Mouse (Mus musculus): Measurements from ENCODE around the gene Vhl. TPM values are rescaled to one million over a fixed set of nuclear protein-coding genes. Genes with fewer than 3 reads are reported as not detected.
"Not testable (repeated sequence)": the region's sequence is repeated elsewhere in the genome, so short reads cannot be mapped to it uniquely, and the experiment has no call there.

The Vhl gene
- polyA plus RNA-seq, 1 experiment from 2014 or later, result 23.4 TPM

- no peaks in the 10 kb centered on the region for H3K27me3 ChIP-seq (ENCODE audit: control insufficient read depth, insufficient read depth, low read length)
- H3K9me3 ChIP-seq (ENCODE audit: control insufficient read depth, low read length), result no peaks in the 10 kb centered on the region
- no peak for DNase-seq (ENCODE audit: low spot score)
- no peak overlapping the region for H3K27ac ChIP-seq (replicated peaks)
- TF ChIP-seq CTCF (IDR thresholded peaks at IDR 0.05; ENCODE audit: low read depth) (no peak), EP300 (optimal IDR thresholded peaks at IDR 0.05) (no peak)
- ATAC-seq (ENCODE audit: low FRiP score, low TSS enrichment), result no peak
- no peak overlapping the region for H3K4me2 ChIP-seq (replicated peaks; ENCODE audit: low read depth)
- 83% methylated on average over 7 of the region's 7 CpGs for WGBS
- H3K9ac ChIP-seq (ENCODE audit: low read length), result no peak overlapping the region
- no peaks in the 10 kb centered on the region for H3K36me3 ChIP-seq (ENCODE audit: control insufficient read depth, insufficient read depth, low read length)
- no peak overlapping the region for H3K4me3 ChIP-seq (ENCODE audit: low read depth, low read length)
- H3K4me1 ChIP-seq (replicated peaks; ENCODE audit: control insufficient read depth, insufficient read depth), result no peaks in the 10 kb centered on the region
Observed at GRCm38 (mm10) chr6:113664305-113664704, 40.5 kb downstream of the Vhl start.

GRCm38 (mm10) chr6:113667611-113668122 lies 43.9 kb downstream of the Vhl start:
- Histone ChIP-seq H3K36me3 (ENCODE audit: control insufficient read depth, insufficient read depth, low read length) (no peaks in the 10 kb centered on the region), H3K27ac (replicated peaks) (0 out of 2 replicates have a peak overlapping the region, but pooled peaks have one; percentile 30), H3K4me3 (ENCODE audit: low read depth, low read length) (no peak overlapping the region), H3K4me1 (replicated peaks; ENCODE audit: control insufficient read depth, insufficient read depth) (no peaks in the 10 kb centered on the region), H3K4me2 (replicated peaks; ENCODE audit: low read depth) (no peak overlapping the region), H3K9me3 (ENCODE audit: control insufficient read depth, low read length) (no peaks in the 10 kb centered on the region), H3K27me3 (ENCODE audit: control insufficient read depth, insufficient read depth, low read length) (no peaks in the 10 kb centered on the region), H3K9ac (ENCODE audit: low read length) (no peak overlapping the region)
- DNase-seq (ENCODE audit: low spot score) (no peak), ATAC-seq (ENCODE audit: low FRiP score, low TSS enrichment) (no peak)
- no peak for TF ChIP-seq EP300 (optimal IDR thresholded peaks at IDR 0.05)
- TF ChIP-seq CTCF (IDR thresholded peaks at IDR 0.05; ENCODE audit: low read depth), result no peak
- WGBS, result 63% methylated on average over 8 of the region's 8 CpGs

- H3K4me2 ChIP-seq (replicated peaks; ENCODE audit: low read depth), result no peak overlapping the region
- TF ChIP-seq CTCF (IDR thresholded peaks at IDR 0.05; ENCODE audit: low read depth), result no peak
- no peak for TF ChIP-seq EP300 (optimal IDR thresholded peaks at IDR 0.05)
- DNase-seq (ENCODE audit: low spot score), result peak; percentile 87
- no peak overlapping the region for H3K9ac ChIP-seq (ENCODE audit: low read length)
- H3K27ac ChIP-seq (replicated peaks), result peak overlapping the region; percentile 77
- WGBS, result 25% methylated on average over 15 of the region's 15 CpGs
- ATAC-seq (ENCODE audit: low FRiP score, low TSS enrichment), result peak; percentile 96
- H3K4me1 ChIP-seq (replicated peaks; ENCODE audit: control insufficient read depth, insufficient read depth), result no peaks in the 10 kb centered on the region
- no peak overlapping the region for H3K4me3 ChIP-seq (ENCODE audit: low read depth, low read length)
- no peaks in the 10 kb centered on the region for H3K36me3 ChIP-seq (ENCODE audit: control insufficient read depth, insufficient read depth, low read length)
- H3K27me3 ChIP-seq (ENCODE audit: control insufficient read depth, insufficient read depth, low read length), result no peaks in the 10 kb centered on the region
- H3K9me3 ChIP-seq (ENCODE audit: control insufficient read depth, low read length), result no peaks in the 10 kb centered on the region
Observed at GRCm38 (mm10) chr6:113668287-113669154, 44.8 kb downstream of the Vhl start.

- Histone ChIP-seq H3K9ac (ENCODE audit: low read length) (no peak overlapping the region), H3K36me3 (ENCODE audit: control insufficient read depth, insufficient read depth, low read length) (no peaks in the 10 kb centered on the region), H3K4me1 (replicated peaks; ENCODE audit: control insufficient read depth, insufficient read depth) (no peaks in the 10 kb centered on the region), H3K4me2 (replicated peaks; ENCODE audit: low read depth) (no peak overlapping the region), H3K27ac (replicated peaks) (no peak overlapping the region; the same call in 1 of the 2 replicates), H3K9me3 (ENCODE audit: control insufficient read depth, low read length) (no peaks in the 10 kb centered on the region), H3K27me3 (ENCODE audit: control insufficient read depth, insufficient read depth, low read length) (no peaks in the 10 kb centered on the region), H3K4me3 (ENCODE audit: low read depth, low read length) (no peak overlapping the region)
- no peak for DNase-seq (ENCODE audit: low spot score)
- no peak for ATAC-seq (ENCODE audit: low FRiP score, low TSS enrichment)
- WGBS, result 54% methylated on average over 7 of the region's 7 CpGs
- no peak for TF ChIP-seq CTCF (IDR thresholded peaks at IDR 0.05; ENCODE audit: low read depth)
- no peak for TF ChIP-seq EP300 (optimal IDR thresholded peaks at IDR 0.05)
Observed at GRCm38 (mm10) chr6:113669821-113670220, 46.1 kb downstream of the Vhl start.

- TF ChIP-seq CTCF (IDR thresholded peaks at IDR 0.05; ENCODE audit: low read depth), result peak; percentile 35
- H3K4me3 ChIP-seq (ENCODE audit: low read depth, low read length); H3K27me3 ChIP-seq (ENCODE audit: control insufficient read depth, insufficient read depth, low read length); H3K4me2 ChIP-seq (replicated peaks; ENCODE audit: low read depth); H3K36me3 ChIP-seq (ENCODE audit: control insufficient read depth, insufficient read depth, low read length); DNase-seq (ENCODE audit: low spot score); H3K9me3 ChIP-seq (ENCODE audit: control insufficient read depth, low read length); H3K4me1 ChIP-seq (replicated peaks; ENCODE audit: control insufficient read depth, insufficient read depth); ATAC-seq (ENCODE audit: low FRiP score, low TSS enrichment); H3K9ac ChIP-seq (ENCODE audit: low read length); H3K27ac ChIP-seq (replicated peaks): not testable (repeated sequence)
- 96% methylated on average over 1 of the region's 1 CpGs for WGBS
Observed at GRCm38 (mm10) chr6:113672029-113672428, 48.3 kb downstream of the Vhl start.

GRCm38 (mm10) chr6:113672989-113673388 lies 49.2 kb downstream of the Vhl start:
- no peak overlapping the region for H3K9ac ChIP-seq (ENCODE audit: low read length)
- ATAC-seq (ENCODE audit: low FRiP score, low TSS enrichment), result no peak
- 64% methylated on average over 5 of the region's 6 CpGs for WGBS

More at GRCm38 (mm10) chr6:113672989-113673388, 49.2 kb downstream of the Vhl start:
- Histone ChIP-seq H3K4me1 (replicated peaks; ENCODE audit: control insufficient read depth, insufficient read depth) (no peaks in the 10 kb centered on the region), H3K4me3 (ENCODE audit: low read depth, low read length) (no peak overlapping the region), H3K27me3 (ENCODE audit: control insufficient read depth, insufficient read depth, low read length) (no peaks in the 10 kb centered on the region), H3K4me2 (replicated peaks; ENCODE audit: low read depth) (no peak overlapping the region), H3K27ac (replicated peaks) (no peak overlapping the region), H3K9me3 (ENCODE audit: control insufficient read depth, low read length) (no peaks in the 10 kb centered on the region), H3K36me3 (ENCODE audit: control insufficient read depth, insufficient read depth, low read length) (no peaks in the 10 kb centered on the region)
- no peak for TF ChIP-seq EP300 (optimal IDR thresholded peaks at IDR 0.05)
- TF ChIP-seq CTCF (IDR thresholded peaks at IDR 0.05; ENCODE audit: low read depth), result no peak
- DNase-seq (ENCODE audit: low spot score), result no peak

Measured in stomach, postnatal 0 days (tissue).